Mouse (Mus musculus) small intestine, adult 10 weeks (tissue): ENCODE results near the gene Mex3d. TPM values are rescaled to one million over a fixed set of nuclear protein-coding genes. Genes with fewer than 3 reads are reported as not detected.

ENCODE experiments used
- polyA plus RNA-seq: library from polyadenylated mRNA; stranded (reverse); fragments of 350-450 nt; fragmentation: Illumina TruSeq; extraction: RNeasy Lipid Tissue Mini Kit (QIAGEN cat#74804); gene quantifications from one replicate; pipeline ENCODE4 v1.2.3, GENCODE M21; 2014; ENCODE audit warnings: low replicate concordance

Mex3d gene
- 2.9 TPM for polyA plus RNA-seq

GRCm38 (mm10) chr10:80387522-80387959 is at the start of gene Mex3d:
Mex3d (minus strand) TSS chr10:80387659.

GRCm38 (mm10) chr10:80433513-80434232 is 46.2 kb upstream of the Mex3d start, which contains the start of gene Tcf3:
Tcf3 (minus strand) TSS chr10:80433647.

GRCm38 (mm10) chr10:80406684-80407501 is 19.4 kb upstream of the Mex3d start, which contains the start of gene Uqcr11:
Uqcr11 (minus strand) TSS chr10:80406830.

GRCm38 (mm10) chr10:80399191-80399972 is 11.9 kb upstream of the Mex3d start, which contains the start of gene Mbd3:
Mbd3 (minus strand) TSS chr10:80399550.

GRCm38 (mm10) chr10:80356001-80356682 is 31.3 kb downstream of the Mex3d start, which contains the start of gene Plk5:
Plk5 (plus strand) TSS chr10:80356459.

GRCm38 (mm10) chr10:80348244-80348781 is 39.1 kb downstream of the Mex3d start, which contains the start of gene Adamtsl5:
Adamtsl5 (minus strand) TSS chr10:80348412.

Other genes starting within 250 kb of the Mex3d start
- gene Atp5d, start 249.0 kb downstream of the Mex3d start, polyA plus RNA-seq: 1.8 TPM
- not detected for gene Cbarp, start 246.8 kb downstream of the Mex3d start, polyA plus RNA-seq
- gene Midn, start 239.4 kb downstream of the Mex3d start, polyA plus RNA-seq: 7.7 TPM
- 12.5 TPM for gene Cirbp, start 221.7 kb downstream of the Mex3d start, polyA plus RNA-seq
- not detected for gene 1600002K03Rik, start 214.7 kb downstream of the Mex3d start, polyA plus RNA-seq
- gene Efna2, start 208.2 kb downstream of the Mex3d start, polyA plus RNA-seq: 0.37 TPM
- gene Mum1, start 161.2 kb downstream of the Mex3d start, polyA plus RNA-seq: 3.4 TPM
- 3.5 TPM for gene Ndufs7, start 138.5 kb downstream of the Mex3d start, polyA plus RNA-seq
- gene Gamt, start 126.6 kb downstream of the Mex3d start, polyA plus RNA-seq: not detected
- gene Dazap1, start 126.2 kb downstream of the Mex3d start, polyA plus RNA-seq: 26.5 TPM
- gene Rps15, start 95.2 kb downstream of the Mex3d start, polyA plus RNA-seq: 1.6 TPM
- gene Apc2, start 91.7 kb downstream of the Mex3d start, polyA plus RNA-seq: not detected
- gene 2310011J03Rik, start 67.1 kb downstream of the Mex3d start, polyA plus RNA-seq: 0.52 TPM
- not detected for gene Pcsk4, start 58.2 kb downstream of the Mex3d start, polyA plus RNA-seq
- gene Reep6, start 57.7 kb downstream of the Mex3d start, polyA plus RNA-seq: 5.9 TPM
- 5.3 TPM for gene Adamtsl5, start 39.2 kb downstream of the Mex3d start, polyA plus RNA-seq
- gene Plk5, start 31.2 kb downstream of the Mex3d start, polyA plus RNA-seq: not detected
- not detected for gene Mbd3, start 11.9 kb upstream of the Mex3d start, polyA plus RNA-seq
- 1.4 TPM for gene Uqcr11, start 19.2 kb upstream of the Mex3d start, polyA plus RNA-seq
- gene Tcf3, start 46.0 kb upstream of the Mex3d start, polyA plus RNA-seq: 4.8 TPM
- gene Onecut3, start 107.2 kb upstream of the Mex3d start, polyA plus RNA-seq: 0.11 TPM
- gene Atp8b3, start 151.5 kb upstream of the Mex3d start, polyA plus RNA-seq: not detected
- 0.15 TPM for gene Rexo1, start 173.9 kb upstream of the Mex3d start, polyA plus RNA-seq
- 1.0 TPM for gene Klf16, start 189.7 kb upstream of the Mex3d start, polyA plus RNA-seq
- not detected for gene Abhd17a, start 202.7 kb upstream of the Mex3d start, polyA plus RNA-seq
- gene Scamp4, start 215.2 kb upstream of the Mex3d start, polyA plus RNA-seq: 1.3 TPM
- gene Adat3, start 215.2 kb upstream of the Mex3d start, polyA plus RNA-seq: not detected
- gene Gm49322, start 218.4 kb upstream of the Mex3d start, polyA plus RNA-seq: not detected
- 0.41 TPM for gene Csnk1g2, start 235.2 kb upstream of the Mex3d start, polyA plus RNA-seq